Mouse (Mus musculus) forebrain, embryonic 16.5 days (tissue): ENCODE results near the gene Adam19. TPM values are rescaled to one million over a fixed set of nuclear protein-coding genes. Genes with fewer than 3 reads are reported as not detected.
"Not testable (repeated sequence)": the region's sequence is repeated elsewhere in the genome, so short reads cannot be mapped to it uniquely, and the experiment has no call there.

Source experiments
- ATAC-seq: fragments of 200-750 bp; cut with Nextera tagmentation; 2 replicates; pipeline ENCODE4 v1.8.0; 2017; ENCODE audit warnings: mild to moderate bottlenecking, moderate library complexity
- H3K27ac ChIP-seq: fragments of 300-500 bp; sonication (generic); 2 replicates; pipeline ENCODE4 v1.5.1; 2014; ENCODE audit warnings: low read length, control low read depth
- H3K27me3 ChIP-seq: fragments of 300-500 bp; sonication (generic); replicated peaks from 2 replicates; pipeline ENCODE4 v1.6.1; 2014; ENCODE audit warnings: low read length; ENCODE audit not compliant: control insufficient read depth, insufficient read depth
- H3K36me3 ChIP-seq: fragments of 300-500 bp; sonication (generic); 2 replicates; pipeline ENCODE4 v1.6.1; 2014; ENCODE audit not compliant: control insufficient read depth, insufficient read depth
- H3K4me1 ChIP-seq: fragments of 300-500 bp; sonication (generic); replicated peaks from 2 replicates; pipeline ENCODE4 v1.6.1; 2014; ENCODE audit warnings: low read length; ENCODE audit not compliant: control insufficient read depth, insufficient read depth
- H3K4me2 ChIP-seq: fragments of 300-500 bp; sonication (generic); 2 replicates; pipeline ENCODE4 v1.6.1; 2014; ENCODE audit warnings: mild to moderate bottlenecking, low read length, control low read depth
- H3K4me3 ChIP-seq: fragments of 300-500 bp; sonication (generic); replicated peaks from 2 replicates; pipeline ENCODE4 v1.5.1; 2014; ENCODE audit warnings: mild to moderate bottlenecking, low read length, control low read depth
- H3K9ac ChIP-seq: fragments of 300-500 bp; sonication (generic); replicated peaks from 2 replicates; pipeline ENCODE4 v1.6.1; 2014; ENCODE audit warnings: low read depth, low read length, control low read depth
- H3K9me3 ChIP-seq: fragments of 300-500 bp; sonication (generic); 2 replicates; pipeline ENCODE4 v1.6.1; 2016; ENCODE audit warnings: low read length; ENCODE audit not compliant: control insufficient read depth
- WGBS: fragments of 180-500 bp; shearing (Covaris S2); extraction: QIAGEN DNeasy Blood & Tissue Kit; methylation state at CpG from one replicate; pipeline ENCODE4 v1.1.7; 2014; 5-methylcytosine and 5-hydroxymethylcytosine counted together
- polyA plus RNA-seq: library from polyadenylated mRNA; unstranded; fragments of >200 nt; fragmentation: Nextera tagmentation; extraction: Ambion mirVana; gene quantifications from 2 replicates; pipeline ENCODE4 v1.2.1, GENCODE M21; 2015

The Adam19 gene
- polyA plus RNA-seq, 1 experiment from 2014 or later, result 10.8 TPM

DNA sequence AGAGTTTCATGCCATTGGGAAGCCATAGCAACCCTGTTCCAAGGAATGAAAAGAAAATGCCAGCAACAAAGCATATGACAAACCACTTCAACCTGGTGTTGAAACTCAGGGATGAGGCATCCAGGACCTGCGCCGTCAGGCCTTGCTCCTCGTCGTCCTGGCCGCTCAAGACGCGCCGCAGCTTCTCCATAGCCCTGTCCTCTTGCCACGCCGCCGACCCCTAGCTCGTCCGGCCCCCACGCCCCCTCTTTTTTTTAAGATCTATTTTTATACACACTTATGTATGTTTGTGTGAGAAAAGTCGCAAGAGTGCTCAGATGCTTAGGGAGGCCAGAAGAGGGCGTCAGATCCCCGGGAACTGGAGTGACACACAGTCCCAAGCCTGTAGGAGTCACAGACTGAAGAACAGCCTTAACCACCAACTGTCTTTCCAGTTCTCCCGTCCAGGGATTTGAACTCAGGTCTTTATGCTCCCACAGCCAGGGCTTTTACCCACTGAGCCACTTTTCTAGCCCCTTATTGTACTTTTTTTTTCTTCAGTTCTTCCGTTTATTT is 3.6 kb upstream of the Adam19 start, which contains the start of gene Gm12166:
TSS of gene Gm12166 (minus strand) at position 217 of the 555 bp plus-strand sequence.
- H3K9me3 ChIP-seq, H3K4me2 ChIP-seq, H3K27me3 ChIP-seq, H3K36me3 ChIP-seq, ATAC-seq, H3K9ac ChIP-seq, H3K27ac ChIP-seq, H3K4me3 ChIP-seq: not testable (repeated sequence)
- 25% methylated on average over 19 of the region's 19 CpGs for WGBS
- H3K4me1 ChIP-seq, result peaks cover 11% of the 10 kb centered on the region

- ATAC-seq, H3K4me3 ChIP-seq, H3K9me3 ChIP-seq, H3K9ac ChIP-seq, H3K36me3 ChIP-seq, H3K27ac ChIP-seq, H3K27me3 ChIP-seq, H3K4me2 ChIP-seq: not testable (repeated sequence)
- peaks cover 18% of the 10 kb centered on the region for H3K4me1 ChIP-seq
- 96% methylated on average over 3 of the region's 3 CpGs for WGBS
Observed at GRCm38 (mm10) chr11:46053457-46053856, 2.3 kb upstream of the Adam19 start.

- WGBS, result 59% methylated on average over 5 of the region's 5 CpGs
- peaks cover 18% of the 10 kb centered on the region for H3K4me1 ChIP-seq
- no peaks in the 10 kb centered on the region for H3K36me3 ChIP-seq
- H3K4me2 ChIP-seq, result no peak overlapping the region
- H3K9me3 ChIP-seq, result no peaks in the 10 kb centered on the region
- H3K9ac ChIP-seq, result no peak overlapping the region
- H3K27me3 ChIP-seq, result no peaks in the 10 kb centered on the region
- ATAC-seq, result no peak
- no peak overlapping the region for H3K27ac ChIP-seq
- H3K4me3 ChIP-seq, result no peak overlapping the region
Observed at GRCm38 (mm10) chr11:46054311-46054710, 1.5 kb upstream of the Adam19 start.

DNA sequence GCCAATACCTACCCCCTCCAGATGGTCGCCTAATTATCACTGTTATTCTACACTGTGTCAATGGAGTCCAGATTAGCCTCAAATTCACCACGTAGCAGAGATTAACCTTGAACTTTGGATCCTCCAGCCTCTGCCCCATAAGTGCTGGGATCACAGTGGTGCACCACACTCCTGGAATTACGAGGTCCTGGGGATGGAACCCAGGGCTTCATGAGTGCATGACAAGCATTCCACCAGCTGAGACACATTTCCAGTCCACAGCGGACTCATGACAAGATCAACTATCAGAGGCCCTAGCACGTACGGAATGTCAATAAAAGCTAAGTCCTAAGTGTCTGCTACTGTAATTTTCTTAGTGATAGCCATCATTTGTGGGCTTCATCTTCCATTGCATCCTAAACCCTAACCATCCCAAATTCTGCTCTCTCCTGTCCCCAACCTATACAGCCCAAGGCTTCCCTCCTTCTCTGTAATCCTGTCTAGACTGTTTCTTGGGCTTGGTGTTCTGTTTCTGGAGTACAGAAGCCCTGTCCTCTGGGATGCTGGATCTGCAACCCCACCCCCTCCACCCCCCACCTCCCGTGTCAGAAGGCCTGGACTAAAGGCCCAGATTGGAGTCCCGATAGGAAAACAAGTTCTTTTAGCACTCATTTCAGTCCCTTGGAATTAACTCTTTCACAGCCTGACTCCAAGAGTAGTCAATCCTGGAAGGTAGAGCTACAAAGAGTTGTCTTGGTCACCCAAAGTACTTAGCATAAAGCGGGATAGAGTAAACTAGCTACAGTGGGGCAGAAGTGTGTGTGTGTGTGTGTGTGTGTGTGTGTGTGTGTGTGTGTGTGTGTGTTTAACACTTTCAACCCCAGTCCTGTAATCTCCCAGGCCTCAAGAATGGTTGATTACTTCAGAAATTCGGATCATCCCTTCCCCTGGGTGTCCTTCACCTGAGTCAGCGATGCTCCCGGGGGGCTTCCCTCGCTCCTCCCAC is 589 bp upstream of the Adam19 start:
- no peaks in the 10 kb centered on the region for H3K9me3 ChIP-seq
- H3K27me3 ChIP-seq, result no peaks in the 10 kb centered on the region
- H3K4me2 ChIP-seq, result peak overlapping the region; percentile 64
- no peaks in the 10 kb centered on the region for H3K36me3 ChIP-seq
- H3K4me1 ChIP-seq, result peaks cover 18% of the 10 kb centered on the region
- WGBS, result 28% methylated on average over 13 of the region's 13 CpGs
- H3K4me3 ChIP-seq, result peak overlapping the region; percentile 73
- peak overlapping the region; percentile 81; the same call in 1 of the 2 replicates for H3K27ac ChIP-seq
- H3K9ac ChIP-seq, result peak overlapping the region; percentile 98
- peak; percentile 2 for ATAC-seq

- Histone ChIP-seq H3K36me3 (no peaks in the 10 kb centered on the region; the same call in 1 of the 2 replicates), H3K4me2 (peak overlapping the region; percentile 64), H3K4me3 (peak overlapping the region; percentile 73), H3K27me3 (no peaks in the 10 kb centered on the region), H3K27ac (peak overlapping the region; percentile 81), H3K9ac (peak overlapping the region; percentile 98), H3K9me3 (no peaks in the 10 kb centered on the region), H3K4me1 (peaks cover 18% of the 10 kb centered on the region)
- WGBS, result 5% methylated on average over 25 of the region's 25 CpGs
- peak; percentile 21 for ATAC-seq
Observed at GRCm38 (mm10) chr11:46056770-46057411, 1.1 kb downstream of the Adam19 start.

DNA sequence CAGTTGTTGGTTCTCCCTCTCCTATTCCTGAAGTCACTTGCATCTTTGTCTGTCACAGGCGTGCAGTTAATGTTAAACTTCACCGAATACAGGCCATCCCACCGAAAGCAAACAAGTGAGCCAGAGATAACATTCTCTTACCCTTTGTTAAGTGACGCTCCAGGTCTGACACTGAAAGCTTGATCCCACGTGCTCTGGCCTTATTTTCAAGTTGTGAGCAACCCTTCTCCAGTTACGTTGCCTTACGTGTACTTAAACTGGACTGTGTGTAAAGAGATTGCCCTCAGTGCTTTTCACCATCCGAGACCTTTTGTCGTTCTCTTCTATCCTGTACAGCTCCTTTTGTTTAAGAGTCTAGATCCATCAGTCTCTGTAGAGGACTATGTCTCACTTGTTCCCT is 2.2 kb downstream of the Adam19 start:
- Histone ChIP-seq H3K9ac (no peak overlapping the region), H3K9me3 (no peaks in the 10 kb centered on the region), H3K4me3 (no peak overlapping the region), H3K36me3 (no peaks in the 10 kb centered on the region; the same call in 1 of the 2 replicates), H3K27me3 (no peaks in the 10 kb centered on the region), H3K4me1 (peaks cover 18% of the 10 kb centered on the region), H3K4me2 (peak overlapping the region; percentile 64), H3K27ac (no peak overlapping the region)
- WGBS, result 66% methylated on average over 9 of the region's 9 CpGs
- ATAC-seq, result no peak

DNA sequence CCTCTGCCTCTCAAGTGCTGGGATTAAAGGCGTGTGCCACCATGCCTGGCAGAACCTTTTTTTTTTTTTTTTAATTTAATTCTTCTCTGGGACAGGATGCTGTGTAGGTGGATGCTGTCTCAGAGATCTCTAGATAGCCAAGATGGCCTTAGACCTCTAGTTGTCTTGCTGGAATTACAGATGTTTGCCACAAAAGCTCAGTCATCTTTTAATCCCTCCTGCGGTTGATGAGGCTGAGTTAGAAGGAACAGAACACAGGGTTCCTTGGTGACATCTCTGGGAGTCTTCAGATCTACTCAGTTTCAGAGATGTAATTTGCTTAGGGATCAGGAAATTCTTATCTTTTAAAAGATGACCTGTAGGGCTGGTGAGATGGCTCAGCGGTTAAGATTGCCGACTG is 3.1 kb downstream of the Adam19 start:
- 95% methylated on average over 4 of the region's 4 CpGs for WGBS
- Histone ChIP-seq H3K4me2 (no peak overlapping the region), H3K27ac (no peak overlapping the region), H3K4me3 (no peak overlapping the region), H3K9me3 (no peaks in the 10 kb centered on the region), H3K9ac (no peak overlapping the region), H3K36me3 (no peaks in the 10 kb centered on the region; the same call in 1 of the 2 replicates), H3K4me1 (peaks cover 18% of the 10 kb centered on the region), H3K27me3 (no peaks in the 10 kb centered on the region)
- ATAC-seq, result no peak

DNA sequence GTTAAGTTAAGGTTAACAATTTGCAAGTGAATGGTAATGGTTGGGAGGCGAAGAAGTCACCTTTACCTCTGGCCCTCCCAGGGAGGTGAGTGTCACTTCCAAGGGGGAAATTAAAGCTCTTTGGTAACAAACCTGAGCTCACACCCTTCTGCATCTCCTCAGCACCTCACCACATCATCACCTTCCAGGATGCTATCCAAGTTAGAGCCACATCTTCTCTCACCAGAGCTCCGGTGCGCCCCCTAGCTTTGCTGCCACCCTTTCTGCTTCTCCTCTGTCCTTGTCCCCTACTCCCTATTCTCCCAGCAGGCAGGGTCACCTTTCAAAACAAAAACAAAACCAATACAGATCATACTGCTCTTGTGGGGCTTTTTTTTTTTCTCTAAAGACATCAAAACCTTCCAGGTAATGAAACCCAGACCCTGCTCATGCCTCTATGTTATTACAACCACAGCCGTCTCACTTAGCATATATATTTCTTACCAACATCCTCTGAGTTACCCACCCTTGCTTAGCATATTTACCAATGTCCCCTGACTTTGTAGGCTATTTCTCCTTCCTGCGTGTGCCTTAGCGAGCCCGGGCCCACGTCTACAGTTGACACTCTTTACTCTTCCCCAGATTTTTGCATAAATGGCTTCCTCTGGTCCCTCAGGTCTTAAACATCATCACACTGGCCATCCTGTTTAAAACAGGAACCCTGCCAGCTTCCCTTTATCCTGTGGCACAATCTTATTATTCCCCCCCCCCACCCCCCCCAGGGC is 4.3 kb downstream of the Adam19 start:
- ATAC-seq, result no peak
- no peaks in the 10 kb centered on the region; the same call in 1 of the 2 replicates for H3K36me3 ChIP-seq
- no peaks in the 10 kb centered on the region for H3K27me3 ChIP-seq
- 84% methylated on average over 8 of the region's 8 CpGs for WGBS
- H3K9ac ChIP-seq, result no peak overlapping the region
- peaks cover 22% of the 10 kb centered on the region for H3K4me1 ChIP-seq
- no peak overlapping the region for H3K4me3 ChIP-seq
- H3K9me3 ChIP-seq, result no peaks in the 10 kb centered on the region
- no peak overlapping the region for H3K4me2 ChIP-seq
- H3K27ac ChIP-seq, result no peak overlapping the region
